Mouse (Mus musculus): ENCODE measurements around the gene Hcst. TPM values are rescaled to one million over a fixed set of nuclear protein-coding genes. Genes with fewer than 3 reads are reported as not detected.
A peak's percentile ranks its signal among the peaks of the same experiment; 100 is the strongest.

Gene Hcst
- polyA plus RNA-seq, 1 experiment from 2014 or later = 1.9 TPM

GRCm38 (mm10) chr7:30454259-30454658 is 34.6 kb upstream of the Hcst start:
- Histone ChIP-seq H3K4me3 (replicated peaks; ENCODE audit: low read length) (peak overlapping the region; percentile 10; the same call in 1 of the 2 replicates), H3K4me1 (ENCODE audit: control insufficient read depth, insufficient read depth, low read length) (peaks cover 7% of the 10 kb centered on the region; the same call in 1 of the 2 replicates), H3K36me3 (ENCODE audit: control insufficient read depth, insufficient read depth, low read length) (no peaks in the 10 kb centered on the region), H3K9ac (ENCODE audit: low read length) (no peak overlapping the region), H3K27ac (ENCODE audit: low read length) (no peak overlapping the region), H3K27me3 (ENCODE audit: control insufficient read depth, insufficient read depth, low read length) (peaks cover 65% of the 10 kb centered on the region), H3K4me2 (ENCODE audit: low read depth, low read length) (peak overlapping the region; percentile 25; the same call in 1 of the 2 replicates), H3K9me3 (replicated peaks; ENCODE audit: control insufficient read depth, low read length) (no peaks in the 10 kb centered on the region)
- no peak for ATAC-seq (ENCODE audit: insufficient read depth, low FRiP score)
- WGBS = 10% methylated on average over 6 of the region's 6 CpGs

- peak overlapping the region; percentile 10; the same call in 1 of the 2 replicates for H3K4me3 ChIP-seq (replicated peaks; ENCODE audit: low read length)
- H3K4me2 ChIP-seq (ENCODE audit: low read depth, low read length) = peak overlapping the region; percentile 25; the same call in 1 of the 2 replicates
- no peak overlapping the region for H3K27ac ChIP-seq (ENCODE audit: low read length)
- H3K9ac ChIP-seq (ENCODE audit: low read length) = no peak overlapping the region
- H3K36me3 ChIP-seq (ENCODE audit: control insufficient read depth, insufficient read depth, low read length) = no peaks in the 10 kb centered on the region
- 3% methylated on average over 25 of the region's 25 CpGs for WGBS
- peak; percentile 67; the same call in 1 of the 2 replicates for ATAC-seq (ENCODE audit: insufficient read depth, low FRiP score)
- no peaks in the 10 kb centered on the region for H3K9me3 ChIP-seq (replicated peaks; ENCODE audit: control insufficient read depth, low read length)
- H3K27me3 ChIP-seq (ENCODE audit: control insufficient read depth, insufficient read depth, low read length) = peaks cover 61% of the 10 kb centered on the region
- peaks cover 7% of the 10 kb centered on the region; the same call in 1 of the 2 replicates for H3K4me1 ChIP-seq (ENCODE audit: control insufficient read depth, insufficient read depth, low read length)
Measured at GRCm38 (mm10) chr7:30453766-30454165, 34.1 kb upstream of the Hcst start.

GRCm38 (mm10) chr7:30453327-30453726 is 33.7 kb upstream of the Hcst start:
- H3K27me3 ChIP-seq (ENCODE audit: control insufficient read depth, insufficient read depth, low read length) = peaks cover 56% of the 10 kb centered on the region
- no peak for ATAC-seq (ENCODE audit: insufficient read depth, low FRiP score)
- WGBS = 19% methylated on average over 25 of the region's 25 CpGs
- no peak overlapping the region for H3K4me2 ChIP-seq (ENCODE audit: low read depth, low read length)
- peaks cover 7% of the 10 kb centered on the region; the same call in 1 of the 2 replicates for H3K4me1 ChIP-seq (ENCODE audit: control insufficient read depth, insufficient read depth, low read length)
- H3K9ac ChIP-seq (ENCODE audit: low read length) = no peak overlapping the region
- no peaks in the 10 kb centered on the region for H3K9me3 ChIP-seq (replicated peaks; ENCODE audit: control insufficient read depth, low read length)
- no peak overlapping the region for H3K4me3 ChIP-seq (replicated peaks; ENCODE audit: low read length)
- no peak overlapping the region for H3K27ac ChIP-seq (ENCODE audit: low read length)
- H3K36me3 ChIP-seq (ENCODE audit: control insufficient read depth, insufficient read depth, low read length) = no peaks in the 10 kb centered on the region

GRCm38 (mm10) chr7:30450241-30450640 is 30.6 kb upstream of the Hcst start:
- ATAC-seq (ENCODE audit: insufficient read depth, low FRiP score) = no peak
- H3K9ac ChIP-seq (ENCODE audit: low read length) = no peak overlapping the region

GRCm38 (mm10) chr7:30444971-30445751 is 25.5 kb upstream of the Hcst start, which contains the start of gene Aplp1:
Gene Aplp1, minus strand, starts transcription at chr7:30445535.
- peak; percentile 84 for ATAC-seq (ENCODE audit: insufficient read depth, low FRiP score)
- Histone ChIP-seq H3K4me3 (replicated peaks; ENCODE audit: low read length) (peak within 1 kb of the TSS; percentile 63), H3K36me3 (ENCODE audit: control insufficient read depth, insufficient read depth, low read length) (no peaks in the 10 kb centered on the region)

More at GRCm38 (mm10) chr7:30450241-30450640, 30.6 kb upstream of the Hcst start:
- Histone ChIP-seq H3K4me1 (ENCODE audit: control insufficient read depth, insufficient read depth, low read length) (0 out of 2 replicates have a peak, but pooled peaks cover 3% of the 10 kb centered on the region), H3K9me3 (replicated peaks; ENCODE audit: control insufficient read depth, low read length) (0 out of 2 replicates have a peak, but pooled peaks cover 6% of the 10 kb centered on the region), H3K36me3 (ENCODE audit: control insufficient read depth, insufficient read depth, low read length) (no peaks in the 10 kb centered on the region), H3K4me2 (ENCODE audit: low read depth, low read length) (no peak overlapping the region), H3K4me3 (replicated peaks; ENCODE audit: low read length) (no peak overlapping the region), H3K27me3 (ENCODE audit: control insufficient read depth, insufficient read depth, low read length) (peaks cover 26% of the 10 kb centered on the region), H3K27ac (ENCODE audit: low read length) (no peak overlapping the region)
- WGBS = 70% methylated on average over 7 of the region's 7 CpGs

GRCm38 (mm10) chr7:30444154-30444970 is 24.7 kb upstream of the Hcst start:
- H3K4me1 ChIP-seq (ENCODE audit: control insufficient read depth, insufficient read depth, low read length) = peaks cover 9% of the 10 kb centered on the region; the same call in 1 of the 2 replicates
- WGBS = under 1% methylated on average over 38 of the region's 38 CpGs
- H3K27me3 ChIP-seq (ENCODE audit: control insufficient read depth, insufficient read depth, low read length) = peaks cover 3% of the 10 kb centered on the region
- H3K36me3 ChIP-seq (ENCODE audit: control insufficient read depth, insufficient read depth, low read length) = no peaks in the 10 kb centered on the region
- 0 out of 2 replicates have a peak, but pooled peaks cover 6% of the 10 kb centered on the region for H3K9me3 ChIP-seq (replicated peaks; ENCODE audit: control insufficient read depth, low read length)
- peak overlapping the region; percentile 63 for H3K4me3 ChIP-seq (replicated peaks; ENCODE audit: low read length)
- no peak overlapping the region for H3K27ac ChIP-seq (ENCODE audit: low read length)
- peak overlapping the region; percentile 77 for H3K9ac ChIP-seq (ENCODE audit: low read length)
- peak; percentile 20; the same call in 1 of the 2 replicates for ATAC-seq (ENCODE audit: insufficient read depth, low FRiP score)
- peak overlapping the region; percentile 94 for H3K4me2 ChIP-seq (ENCODE audit: low read depth, low read length)

More at GRCm38 (mm10) chr7:30444971-30445751, 25.5 kb upstream of the Hcst start, which contains the start of gene Aplp1:
- peak within 1 kb of the TSS; percentile 94 for H3K4me2 ChIP-seq (ENCODE audit: low read depth, low read length)
- WGBS = under 1% methylated on average over 54 of the region's 72 CpGs
- peak within 1 kb of the TSS; percentile 77 for H3K9ac ChIP-seq (ENCODE audit: low read length)
- H3K9me3 ChIP-seq (replicated peaks; ENCODE audit: control insufficient read depth, low read length) = 0 out of 2 replicates have a peak, but pooled peaks cover 6% of the 10 kb centered on the region
- peaks cover 3% of the 10 kb centered on the region for H3K27me3 ChIP-seq (ENCODE audit: control insufficient read depth, insufficient read depth, low read length)
- peaks cover 9% of the 10 kb centered on the region; the same call in 1 of the 2 replicates for H3K4me1 ChIP-seq (ENCODE audit: control insufficient read depth, insufficient read depth, low read length)
- H3K27ac ChIP-seq (ENCODE audit: low read length) = no peak within 1 kb of the TSS

- Histone ChIP-seq H3K4me2 (ENCODE audit: low read depth, low read length) (peak overlapping the region; percentile 94; the same call in 1 of the 2 replicates), H3K27me3 (ENCODE audit: control insufficient read depth, insufficient read depth, low read length) (peaks cover 3% of the 10 kb centered on the region), H3K9ac (ENCODE audit: low read length) (no peak overlapping the region), H3K27ac (ENCODE audit: low read length) (no peak overlapping the region), H3K4me1 (ENCODE audit: control insufficient read depth, insufficient read depth, low read length) (peaks cover 9% of the 10 kb centered on the region; the same call in 1 of the 2 replicates), H3K9me3 (replicated peaks; ENCODE audit: control insufficient read depth, low read length) (0 out of 2 replicates have a peak, but pooled peaks cover 6% of the 10 kb centered on the region), H3K4me3 (replicated peaks; ENCODE audit: low read length) (no peak overlapping the region), H3K36me3 (ENCODE audit: control insufficient read depth, insufficient read depth, low read length) (no peaks in the 10 kb centered on the region)
- ATAC-seq (ENCODE audit: insufficient read depth, low FRiP score) = no peak
- 17% methylated on average over 9 of the region's 9 CpGs for WGBS
Measured at GRCm38 (mm10) chr7:30443696-30444095, 24.0 kb upstream of the Hcst start.

- Histone ChIP-seq H3K27me3 (ENCODE audit: control insufficient read depth, insufficient read depth, low read length) (peaks cover 9% of the 10 kb centered on the region), H3K27ac (ENCODE audit: low read length) (no peak overlapping the region), H3K36me3 (ENCODE audit: control insufficient read depth, insufficient read depth, low read length) (no peaks in the 10 kb centered on the region), H3K4me1 (ENCODE audit: control insufficient read depth, insufficient read depth, low read length) (peaks cover 9% of the 10 kb centered on the region; the same call in 1 of the 2 replicates), H3K4me2 (ENCODE audit: low read depth, low read length) (no peak overlapping the region), H3K4me3 (replicated peaks; ENCODE audit: low read length) (no peak overlapping the region), H3K9me3 (replicated peaks; ENCODE audit: control insufficient read depth, low read length) (no peaks in the 10 kb centered on the region), H3K9ac (ENCODE audit: low read length) (no peak overlapping the region)
- 20% methylated on average over 5 of the region's 5 CpGs for WGBS
- ATAC-seq (ENCODE audit: insufficient read depth, low FRiP score) = no peak
Measured at GRCm38 (mm10) chr7:30440697-30441096, 21.0 kb upstream of the Hcst start.

Data from stomach, embryonic 16.5 days (tissue).